Mouse (Mus musculus): ENCODE data around the gene Nav1. TPM values are rescaled to one million over a fixed set of nuclear protein-coding genes. Genes with fewer than 3 reads are reported as not detected.
"Not testable (repeated sequence)": the region's sequence is repeated elsewhere in the genome, so short reads cannot be mapped to it uniquely, and the experiment has no call there.

Gene Nav1
- polyA plus RNA-seq, 1 experiment from 2014 or later: 18.0 TPM

GRCm38 (mm10) chr1:135498455-135499358 is 108.4 kb downstream of the Nav1 start:
- H3K36me3 ChIP-seq (ENCODE audit: control insufficient read depth, insufficient read depth, low read length): no peaks in the 10 kb centered on the region
- ATAC-seq (ENCODE audit: low read depth) (no peak), DNase-seq (ENCODE audit: low spot score) (peak; percentile 56)
- H3K9me3 ChIP-seq (ENCODE audit: control insufficient read depth, low read length): no peaks in the 10 kb centered on the region
- no peak overlapping the region for H3K9ac ChIP-seq (ENCODE audit: low read depth, low read length)
- WGBS: 56% methylated on average over 20 of the region's 20 CpGs
- no peak overlapping the region for H3K4me3 ChIP-seq (ENCODE audit: low read depth, low read length)
- no peak overlapping the region for H3K27ac ChIP-seq (replicated peaks; ENCODE audit: low read depth, low read length)
- peaks cover 10% of the 10 kb centered on the region; the same call in 1 of the 2 replicates for H3K4me1 ChIP-seq (ENCODE audit: control insufficient read depth, insufficient read depth, low read length)
- no peaks in the 10 kb centered on the region for H3K27me3 ChIP-seq (replicated peaks; ENCODE audit: control insufficient read depth, insufficient read depth, low read length)
- no peak overlapping the region for H3K4me2 ChIP-seq (ENCODE audit: low read depth, low read length)

- Histone ChIP-seq H3K9ac (ENCODE audit: low read depth, low read length) (no peak overlapping the region), H3K9me3 (ENCODE audit: control insufficient read depth, low read length) (no peaks in the 10 kb centered on the region), H3K36me3 (ENCODE audit: control insufficient read depth, insufficient read depth, low read length) (no peaks in the 10 kb centered on the region), H3K4me2 (ENCODE audit: low read depth, low read length) (no peak overlapping the region), H3K4me3 (ENCODE audit: low read depth, low read length) (no peak overlapping the region), H3K27me3 (replicated peaks; ENCODE audit: control insufficient read depth, insufficient read depth, low read length) (no peaks in the 10 kb centered on the region), H3K27ac (replicated peaks; ENCODE audit: low read depth, low read length) (no peak overlapping the region), H3K4me1 (ENCODE audit: control insufficient read depth, insufficient read depth, low read length) (peaks cover 23% of the 10 kb centered on the region)
- peak; percentile 64 for DNase-seq (ENCODE audit: low spot score)
- 72% methylated on average over 1 of the region's 1 CpGs for WGBS
- no peak for ATAC-seq (ENCODE audit: low read depth)
Observed at GRCm38 (mm10) chr1:135495048-135495447, 112.0 kb downstream of the Nav1 start.

DNA sequence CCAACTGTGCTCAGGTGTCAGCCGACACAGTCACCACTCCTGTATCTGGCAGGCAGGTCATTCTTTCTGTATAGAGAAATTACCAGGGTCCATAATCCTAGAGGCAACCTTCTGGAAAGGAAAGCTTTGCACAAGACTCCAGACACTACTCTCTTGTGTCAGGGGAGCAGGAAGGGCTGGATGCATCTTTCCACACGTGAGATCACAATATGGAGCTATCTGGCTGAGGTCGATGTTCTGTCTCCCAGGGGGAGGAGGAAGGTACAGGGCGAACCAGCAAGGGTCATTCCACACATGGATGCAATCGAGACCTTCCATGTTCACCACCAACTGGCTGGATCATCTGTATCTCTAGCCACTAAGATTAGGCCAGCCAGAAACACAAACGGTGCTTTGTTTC is 113.2 kb downstream of the Nav1 start:
- Histone ChIP-seq H3K4me1 (ENCODE audit: control insufficient read depth, insufficient read depth, low read length) (peaks cover 29% of the 10 kb centered on the region), H3K4me3 (ENCODE audit: low read depth, low read length) (no peak overlapping the region), H3K36me3 (ENCODE audit: control insufficient read depth, insufficient read depth, low read length) (no peaks in the 10 kb centered on the region), H3K9me3 (ENCODE audit: control insufficient read depth, low read length) (no peaks in the 10 kb centered on the region), H3K9ac (ENCODE audit: low read depth, low read length) (no peak overlapping the region), H3K4me2 (ENCODE audit: low read depth, low read length) (no peak overlapping the region), H3K27me3 (replicated peaks; ENCODE audit: control insufficient read depth, insufficient read depth, low read length) (no peaks in the 10 kb centered on the region), H3K27ac (replicated peaks; ENCODE audit: low read depth, low read length) (no peak overlapping the region)
- ATAC-seq (ENCODE audit: low read depth) (no peak), DNase-seq (ENCODE audit: low spot score) (no peak)
- 54% methylated on average over 6 of the region's 6 CpGs for WGBS

- no peak overlapping the region for H3K4me2 ChIP-seq (ENCODE audit: low read depth, low read length)
- no peak for ATAC-seq (ENCODE audit: low read depth)
Observed at GRCm38 (mm10) chr1:135492406-135492805, 114.7 kb downstream of the Nav1 start.

GRCm38 (mm10) chr1:135490931-135491666 is 116.0 kb downstream of the Nav1 start:
- Histone ChIP-seq H3K4me2 (ENCODE audit: low read depth, low read length) (no peak overlapping the region), H3K27ac (replicated peaks; ENCODE audit: low read depth, low read length) (no peak overlapping the region), H3K27me3 (replicated peaks; ENCODE audit: control insufficient read depth, insufficient read depth, low read length) (no peaks in the 10 kb centered on the region), H3K36me3 (ENCODE audit: control insufficient read depth, insufficient read depth, low read length) (no peaks in the 10 kb centered on the region), H3K9me3 (ENCODE audit: control insufficient read depth, low read length) (no peaks in the 10 kb centered on the region), H3K4me3 (ENCODE audit: low read depth, low read length) (no peak overlapping the region), H3K9ac (ENCODE audit: low read depth, low read length) (no peak overlapping the region), H3K4me1 (ENCODE audit: control insufficient read depth, insufficient read depth, low read length) (peaks cover 31% of the 10 kb centered on the region)
- no peak for DNase-seq (ENCODE audit: low spot score)
- 43% methylated on average over 10 of the region's 10 CpGs for WGBS
- no peak for ATAC-seq (ENCODE audit: low read depth)

More at GRCm38 (mm10) chr1:135492406-135492805, 114.7 kb downstream of the Nav1 start:
- 74% methylated on average over 10 of the region's 10 CpGs for WGBS
- Histone ChIP-seq H3K4me3 (ENCODE audit: low read depth, low read length) (no peak overlapping the region), H3K27me3 (replicated peaks; ENCODE audit: control insufficient read depth, insufficient read depth, low read length) (no peaks in the 10 kb centered on the region), H3K9me3 (ENCODE audit: control insufficient read depth, low read length) (no peaks in the 10 kb centered on the region), H3K36me3 (ENCODE audit: control insufficient read depth, insufficient read depth, low read length) (no peaks in the 10 kb centered on the region), H3K9ac (ENCODE audit: low read depth, low read length) (no peak overlapping the region), H3K27ac (replicated peaks; ENCODE audit: low read depth, low read length) (no peak overlapping the region), H3K4me1 (ENCODE audit: control insufficient read depth, insufficient read depth, low read length) (peaks cover 34% of the 10 kb centered on the region)
- DNase-seq (ENCODE audit: low spot score): no peak

- H3K27ac ChIP-seq (replicated peaks; ENCODE audit: low read depth, low read length): peak overlapping the region; percentile 30
- no peak overlapping the region for H3K4me3 ChIP-seq (ENCODE audit: low read depth, low read length)
- 11% methylated on average over 9 of the region's 9 CpGs for WGBS
- peak overlapping the region; percentile 32 for H3K4me2 ChIP-seq (ENCODE audit: low read depth, low read length)
- DNase-seq (ENCODE audit: low spot score) (peak; percentile 79), ATAC-seq (ENCODE audit: low read depth) (0 out of 2 replicates have a peak, but pooled peaks have one; percentile 14)
- H3K9me3 ChIP-seq (ENCODE audit: control insufficient read depth, low read length): no peaks in the 10 kb centered on the region
- H3K36me3 ChIP-seq (ENCODE audit: control insufficient read depth, insufficient read depth, low read length): no peaks in the 10 kb centered on the region
- H3K9ac ChIP-seq (ENCODE audit: low read depth, low read length): no peak overlapping the region
- peaks cover 28% of the 10 kb centered on the region for H3K4me1 ChIP-seq (ENCODE audit: control insufficient read depth, insufficient read depth, low read length)
- H3K27me3 ChIP-seq (replicated peaks; ENCODE audit: control insufficient read depth, insufficient read depth, low read length): no peaks in the 10 kb centered on the region
Observed at GRCm38 (mm10) chr1:135488879-135489278, 118.2 kb downstream of the Nav1 start.

- H3K4me2 ChIP-seq (ENCODE audit: low read depth, low read length): no peak overlapping the region
- ATAC-seq (ENCODE audit: low read depth): no peak
- H3K4me3 ChIP-seq (ENCODE audit: low read depth, low read length): no peak overlapping the region
- DNase-seq (ENCODE audit: low spot score): no peak
- no peaks in the 10 kb centered on the region for H3K27me3 ChIP-seq (replicated peaks; ENCODE audit: control insufficient read depth, insufficient read depth, low read length)
- 84% methylated on average over 7 of the region's 7 CpGs for WGBS
- 0 out of 2 replicates have a peak, but pooled peaks cover 3% of the 10 kb centered on the region for H3K9me3 ChIP-seq (ENCODE audit: control insufficient read depth, low read length)
- H3K4me1 ChIP-seq (ENCODE audit: control insufficient read depth, insufficient read depth, low read length): peaks cover 11% of the 10 kb centered on the region
- no peaks in the 10 kb centered on the region for H3K36me3 ChIP-seq (ENCODE audit: control insufficient read depth, insufficient read depth, low read length)
- no peak overlapping the region for H3K27ac ChIP-seq (replicated peaks; ENCODE audit: low read depth, low read length)
- no peak overlapping the region for H3K9ac ChIP-seq (ENCODE audit: low read depth, low read length)
Observed at GRCm38 (mm10) chr1:135485179-135485578, 121.9 kb downstream of the Nav1 start.

DNA sequence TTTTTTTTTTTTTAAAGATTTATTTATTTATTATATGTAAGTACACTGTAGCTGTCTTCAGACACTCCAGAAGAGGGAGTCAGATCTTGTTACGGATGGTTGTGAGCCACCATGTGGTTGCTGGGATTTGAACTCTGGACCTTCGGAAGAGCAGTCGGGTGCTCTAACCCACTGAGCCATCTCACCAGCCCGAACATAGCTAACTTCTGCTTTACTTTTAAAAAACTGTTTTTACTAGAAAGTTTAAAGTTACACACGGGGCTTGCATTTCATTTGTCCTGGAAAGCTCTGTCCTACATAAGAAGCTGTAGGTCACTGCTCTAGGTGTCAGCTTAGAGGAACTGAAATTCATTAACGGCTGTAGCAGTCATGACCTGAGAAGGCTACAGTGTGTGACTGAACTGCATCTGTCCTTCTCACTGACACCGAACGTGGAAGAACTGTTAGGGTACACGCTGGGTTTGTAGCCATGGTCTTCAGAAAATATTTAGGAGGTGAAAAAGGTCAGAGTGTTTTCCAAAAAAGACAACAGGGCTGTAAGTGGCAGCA is 122.5 kb downstream of the Nav1 start:
- not testable (repeated sequence) for H3K27me3 ChIP-seq (replicated peaks; ENCODE audit: control insufficient read depth, insufficient read depth, low read length); H3K9ac ChIP-seq (ENCODE audit: low read depth, low read length); H3K4me3 ChIP-seq (ENCODE audit: low read depth, low read length); ATAC-seq (ENCODE audit: low read depth); H3K36me3 ChIP-seq (ENCODE audit: control insufficient read depth, insufficient read depth, low read length); DNase-seq (ENCODE audit: low spot score); H3K4me2 ChIP-seq (ENCODE audit: low read depth, low read length); H3K27ac ChIP-seq (replicated peaks; ENCODE audit: low read depth, low read length); H3K9me3 ChIP-seq (ENCODE audit: control insufficient read depth, low read length)
- WGBS: 73% methylated on average over 8 of the region's 9 CpGs
- peaks cover 11% of the 10 kb centered on the region for H3K4me1 ChIP-seq (ENCODE audit: control insufficient read depth, insufficient read depth, low read length)
